Mouse (Mus musculus): ENCODE results near the gene Tacr1.

DNA sequence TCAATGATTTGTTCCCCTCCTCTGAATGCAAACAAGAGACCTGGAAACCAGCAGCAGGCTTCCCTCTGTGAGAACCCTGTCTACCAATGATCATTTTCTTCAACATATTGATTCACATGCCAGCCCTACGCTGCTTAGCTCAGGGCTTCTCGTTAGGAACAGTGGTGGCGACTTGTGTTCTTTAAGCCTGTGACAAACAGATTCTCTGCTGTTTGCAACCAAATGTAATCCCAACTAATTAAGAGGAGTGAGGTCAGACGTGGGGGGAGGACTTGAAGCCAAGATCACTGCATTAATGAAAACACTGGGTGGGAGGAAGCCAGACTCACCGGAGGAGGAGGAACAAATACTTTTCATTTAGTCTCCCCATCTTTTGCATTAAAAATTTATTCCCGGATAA, 27.6 kb downstream of the Tacr1 start:
- TF ChIP-seq POLR2A (IDR thresholded peaks at IDR 0.05; ENCODE audit: borderline replicate concordance, extremely low read depth, insufficient read depth, insufficient read length, poor library complexity, severe bottlenecking) (no peak), CTCF (IDR thresholded peaks at IDR 0.05; ENCODE audit: borderline replicate concordance, extremely low read depth, insufficient read depth, insufficient read length) (no peak)

All from brain, embryonic 14.5 days (tissue).